Mouse (Mus musculus): Measurements from ENCODE around the gene Ifna7. TPM values are rescaled to one million over a fixed set of nuclear protein-coding genes. Genes with fewer than 3 reads are reported as not detected.
"Not testable (repeated sequence)": the region's sequence is repeated elsewhere in the genome, so short reads cannot be mapped to it uniquely, and the experiment has no call there.

The Ifna7 gene
- not detected in 2 replicates for total RNA-seq (2012; rRNA removed)

GRCm38 (mm10) chr4:88815928-88816327 lies at the start of gene Ifna7:
TSS of gene Ifna7 (plus strand) at chr4:88816228.
- H3K4me1 ChIP-seq (ENCODE audit: control insufficient read depth in 2 of 2, insufficient read depth in 2 of 2, low read length in 2 of 2, poor library complexity in 1 of 2): no peaks in the 10 kb centered on the region
- H3K4me3 ChIP-seq (ENCODE audit: insufficient read depth in 1 of 2, low read depth in 1 of 2, low read length in 2 of 2, poor library complexity in 1 of 2, severe bottlenecking in 1 of 2): no peak within 1 kb of the TSS
- H3K27ac ChIP-seq (ENCODE audit: insufficient read depth, low read depth, low read length, poor library complexity, severe bottlenecking): no peak within 1 kb of the TSS
- no peak for DNase-seq (ENCODE audit: low read depth, low spot score)
- no peaks in the 10 kb centered on the region for H3K9me3 ChIP-seq (ENCODE audit: control insufficient read depth, insufficient read depth, low read depth, low read length)
- no peak within 1 kb of the TSS for H3K9ac ChIP-seq (ENCODE audit: insufficient read depth, low read depth, low read length, poor library complexity, severe bottlenecking)
- no peak for TF ChIP-seq MAFK (IDR thresholded peaks at IDR 0.05; ENCODE audit: insufficient read depth, low read depth, low read length)
- TF ChIP-seq HCFC1 (IDR thresholded peaks at IDR 0.05; ENCODE audit: borderline replicate concordance, insufficient read depth, low read length): no peak
- no peak for TF ChIP-seq ZC3H11A (IDR thresholded peaks at IDR 0.05; ENCODE audit: borderline replicate concordance, low read depth, low read length)
- TF ChIP-seq CHD2 (IDR thresholded peaks at IDR 0.05; ENCODE audit: low read depth, low read length): no peak
- TF ChIP-seq ZNF384 (IDR thresholded peaks at IDR 0.05; ENCODE audit: low read depth, low read length): no peak
- no peaks in the 10 kb centered on the region for H3K36me3 ChIP-seq (ENCODE audit: control insufficient read depth, insufficient read depth, low read length, poor library complexity, severe bottlenecking)
- in situ Hi-C loops (cut with MboI; ENCODE audit: low sequenced_read_pairs in 2 of 2, unreplicated experiment in 2 of 2): no loop called here

- H3K4me3 ChIP-seq (ENCODE audit: insufficient read depth in 1 of 2, low read depth in 1 of 2, low read length in 2 of 2, poor library complexity in 1 of 2, severe bottlenecking in 1 of 2); H3K27ac ChIP-seq (ENCODE audit: insufficient read depth, low read depth, low read length, poor library complexity, severe bottlenecking); in situ Hi-C loops (cut with MboI; ENCODE audit: low sequenced_read_pairs in 2 of 2, unreplicated experiment in 2 of 2); DNase-seq (ENCODE audit: low read depth, low spot score); H3K9me3 ChIP-seq (ENCODE audit: control insufficient read depth, insufficient read depth, low read depth, low read length); H3K4me1 ChIP-seq (ENCODE audit: control insufficient read depth in 2 of 2, insufficient read depth in 2 of 2, low read length in 2 of 2, poor library complexity in 1 of 2); H3K36me3 ChIP-seq (ENCODE audit: control insufficient read depth, insufficient read depth, low read length, poor library complexity, severe bottlenecking); H3K9ac ChIP-seq (ENCODE audit: insufficient read depth, low read depth, low read length, poor library complexity, severe bottlenecking): not testable (repeated sequence)
Measured at GRCm38 (mm10) chr4:88773534-88773933, 42.5 kb upstream of the Ifna7 start, which contains the start of gene Gm13290. TSS of gene Gm13290 (plus strand) at chr4:88773834.

GRCm38 (mm10) chr4:88776622-88777021 lies 39.4 kb upstream of the Ifna7 start, which contains the start of gene Gm13289:
TSS of gene Gm13289 (plus strand) at chr4:88776922.
- H3K9ac ChIP-seq (ENCODE audit: insufficient read depth, low read depth, low read length, poor library complexity, severe bottlenecking); H3K27ac ChIP-seq (ENCODE audit: insufficient read depth, low read depth, low read length, poor library complexity, severe bottlenecking); in situ Hi-C loops (cut with MboI; ENCODE audit: low sequenced_read_pairs in 2 of 2, unreplicated experiment in 2 of 2); DNase-seq (ENCODE audit: low read depth, low spot score); H3K9me3 ChIP-seq (ENCODE audit: control insufficient read depth, insufficient read depth, low read depth, low read length); H3K4me1 ChIP-seq (ENCODE audit: control insufficient read depth in 2 of 2, insufficient read depth in 2 of 2, low read length in 2 of 2, poor library complexity in 1 of 2); H3K4me3 ChIP-seq (ENCODE audit: insufficient read depth in 1 of 2, low read depth in 1 of 2, low read length in 2 of 2, poor library complexity in 1 of 2, severe bottlenecking in 1 of 2); H3K36me3 ChIP-seq (ENCODE audit: control insufficient read depth, insufficient read depth, low read length, poor library complexity, severe bottlenecking): not testable (repeated sequence)

- DNase-seq (ENCODE audit: low read depth, low spot score); H3K27ac ChIP-seq (ENCODE audit: insufficient read depth, low read depth, low read length, poor library complexity, severe bottlenecking); H3K9ac ChIP-seq (ENCODE audit: insufficient read depth, low read depth, low read length, poor library complexity, severe bottlenecking); H3K4me3 ChIP-seq (ENCODE audit: insufficient read depth in 1 of 2, low read depth in 1 of 2, low read length in 2 of 2, poor library complexity in 1 of 2, severe bottlenecking in 1 of 2); in situ Hi-C loops (cut with MboI; ENCODE audit: low sequenced_read_pairs in 2 of 2, unreplicated experiment in 2 of 2); H3K4me1 ChIP-seq (ENCODE audit: control insufficient read depth in 2 of 2, insufficient read depth in 2 of 2, low read length in 2 of 2, poor library complexity in 1 of 2); H3K36me3 ChIP-seq (ENCODE audit: control insufficient read depth, insufficient read depth, low read length, poor library complexity, severe bottlenecking); H3K9me3 ChIP-seq (ENCODE audit: control insufficient read depth, insufficient read depth, low read depth, low read length): not testable (repeated sequence)
Measured at GRCm38 (mm10) chr4:88779550-88779949, 36.5 kb upstream of the Ifna7 start, which contains the start of gene Gm13272. TSS of gene Gm13272 (plus strand) at chr4:88779850.

GRCm38 (mm10) chr4:88780320-88780719 lies 35.7 kb upstream of the Ifna7 start:
- DNase-seq (ENCODE audit: low read depth, low spot score); H3K4me1 ChIP-seq (ENCODE audit: control insufficient read depth in 2 of 2, insufficient read depth in 2 of 2, low read length in 2 of 2, poor library complexity in 1 of 2); H3K9ac ChIP-seq (ENCODE audit: insufficient read depth, low read depth, low read length, poor library complexity, severe bottlenecking); H3K9me3 ChIP-seq (ENCODE audit: control insufficient read depth, insufficient read depth, low read depth, low read length); H3K4me3 ChIP-seq (ENCODE audit: insufficient read depth in 1 of 2, low read depth in 1 of 2, low read length in 2 of 2, poor library complexity in 1 of 2, severe bottlenecking in 1 of 2); H3K36me3 ChIP-seq (ENCODE audit: control insufficient read depth, insufficient read depth, low read length, poor library complexity, severe bottlenecking); H3K27ac ChIP-seq (ENCODE audit: insufficient read depth, low read depth, low read length, poor library complexity, severe bottlenecking); in situ Hi-C loops (cut with MboI; ENCODE audit: low sequenced_read_pairs in 2 of 2, unreplicated experiment in 2 of 2): not testable (repeated sequence)

- H3K4me3 ChIP-seq (ENCODE audit: insufficient read depth in 1 of 2, low read depth in 1 of 2, low read length in 2 of 2, poor library complexity in 1 of 2, severe bottlenecking in 1 of 2); DNase-seq (ENCODE audit: low read depth, low spot score); in situ Hi-C loops (cut with MboI; ENCODE audit: low sequenced_read_pairs in 2 of 2, unreplicated experiment in 2 of 2): not testable (repeated sequence)
Measured at GRCm38 (mm10) chr4:88781831-88782230, 34.2 kb upstream of the Ifna7 start, which contains the start of gene Ifnz. TSS of gene Ifnz (plus strand) at chr4:88782131.

GRCm38 (mm10) chr4:88782335-88782734 lies 33.7 kb upstream of the Ifna7 start:
- H3K36me3 ChIP-seq (ENCODE audit: control insufficient read depth, insufficient read depth, low read length, poor library complexity, severe bottlenecking); in situ Hi-C loops (cut with MboI; ENCODE audit: low sequenced_read_pairs in 2 of 2, unreplicated experiment in 2 of 2); H3K4me3 ChIP-seq (ENCODE audit: insufficient read depth in 1 of 2, low read depth in 1 of 2, low read length in 2 of 2, poor library complexity in 1 of 2, severe bottlenecking in 1 of 2); H3K9ac ChIP-seq (ENCODE audit: insufficient read depth, low read depth, low read length, poor library complexity, severe bottlenecking); H3K27ac ChIP-seq (ENCODE audit: insufficient read depth, low read depth, low read length, poor library complexity, severe bottlenecking); DNase-seq (ENCODE audit: low read depth, low spot score); H3K9me3 ChIP-seq (ENCODE audit: control insufficient read depth, insufficient read depth, low read depth, low read length); H3K4me1 ChIP-seq (ENCODE audit: control insufficient read depth in 2 of 2, insufficient read depth in 2 of 2, low read length in 2 of 2, poor library complexity in 1 of 2): not testable (repeated sequence)

More at GRCm38 (mm10) chr4:88781831-88782230, 34.2 kb upstream of the Ifna7 start, which contains the start of gene Ifnz:
- H3K9ac ChIP-seq (ENCODE audit: insufficient read depth, low read depth, low read length, poor library complexity, severe bottlenecking); H3K4me1 ChIP-seq (ENCODE audit: control insufficient read depth in 2 of 2, insufficient read depth in 2 of 2, low read length in 2 of 2, poor library complexity in 1 of 2); H3K36me3 ChIP-seq (ENCODE audit: control insufficient read depth, insufficient read depth, low read length, poor library complexity, severe bottlenecking); H3K27ac ChIP-seq (ENCODE audit: insufficient read depth, low read depth, low read length, poor library complexity, severe bottlenecking); H3K9me3 ChIP-seq (ENCODE audit: control insufficient read depth, insufficient read depth, low read depth, low read length): not testable (repeated sequence)

GRCm38 (mm10) chr4:88785409-88785808 lies 30.6 kb upstream of the Ifna7 start, which contains the start of gene Gm13276:
TSS of gene Gm13276 (plus strand) at chr4:88785709.
- in situ Hi-C loops (cut with MboI; ENCODE audit: low sequenced_read_pairs in 2 of 2, unreplicated experiment in 2 of 2); H3K4me3 ChIP-seq (ENCODE audit: insufficient read depth in 1 of 2, low read depth in 1 of 2, low read length in 2 of 2, poor library complexity in 1 of 2, severe bottlenecking in 1 of 2); H3K27ac ChIP-seq (ENCODE audit: insufficient read depth, low read depth, low read length, poor library complexity, severe bottlenecking); H3K36me3 ChIP-seq (ENCODE audit: control insufficient read depth, insufficient read depth, low read length, poor library complexity, severe bottlenecking); H3K4me1 ChIP-seq (ENCODE audit: control insufficient read depth in 2 of 2, insufficient read depth in 2 of 2, low read length in 2 of 2, poor library complexity in 1 of 2); DNase-seq (ENCODE audit: low read depth, low spot score); H3K9ac ChIP-seq (ENCODE audit: insufficient read depth, low read depth, low read length, poor library complexity, severe bottlenecking); H3K9me3 ChIP-seq (ENCODE audit: control insufficient read depth, insufficient read depth, low read depth, low read length): not testable (repeated sequence)
